Mouse (Mus musculus): ENCODE results near the gene Arhgef15.

DNA sequence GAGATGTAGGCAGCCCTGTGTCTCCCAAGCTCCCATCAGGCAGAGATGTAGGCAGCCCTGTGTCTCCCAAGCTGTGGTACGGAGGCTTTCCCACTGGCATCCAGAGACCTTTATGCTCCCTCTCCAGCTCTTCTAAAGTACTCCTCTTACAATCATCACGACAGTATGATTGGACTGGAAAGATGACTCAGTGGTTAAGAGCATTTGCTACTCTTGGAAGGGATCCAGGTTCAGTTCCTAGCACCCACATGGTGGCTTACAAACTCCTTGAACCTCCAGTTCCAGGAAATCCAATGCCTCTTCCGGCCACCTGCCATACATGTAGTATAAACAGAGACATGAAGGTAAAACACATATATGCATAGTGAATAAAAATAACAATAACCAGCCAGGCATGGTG lies 4.3 kb upstream of the Arhgef15 start:
- TF ChIP-seq USF1 (IDR thresholded peaks at IDR 0.05; ENCODE audit: low read depth) (no peak), TCF12 (IDR thresholded peaks at IDR 0.05; ENCODE audit: insufficient read depth, poor library complexity, severe bottlenecking) (no peak), MYOD1 (IDR thresholded peaks at IDR 0.05; ENCODE audit: control insufficient read depth in 1 of 3, insufficient read length in 2 of 3, low read depth in 2 of 3) (no peak), MAX (IDR thresholded peaks at IDR 0.05; ENCODE audit: low read depth) (no peak), POLR2A (IDR thresholded peaks at IDR 0.05; ENCODE audit: insufficient read length, low read depth) (no peak), POLR2AphosphoS2 (IDR thresholded peaks at IDR 0.05; ENCODE audit: insufficient read length, low read depth) (no peak), SRF (IDR thresholded peaks at IDR 0.05; ENCODE audit: control insufficient read depth, insufficient read length, low read depth) (no peak), E2F4 (IDR thresholded peaks at IDR 0.05; ENCODE audit: insufficient read depth) (no peak), CEBPB (IDR thresholded peaks at IDR 0.05; ENCODE audit: insufficient read depth, poor library complexity, severe bottlenecking) (no peak), TCF3 (IDR thresholded peaks at IDR 0.05; ENCODE audit: insufficient read length, low read depth) (no peak), MYOG (IDR thresholded peaks at IDR 0.05; ENCODE audit: control insufficient read depth in 1 of 3, insufficient read depth in 1 of 3, insufficient read length in 2 of 3, low read depth in 2 of 3) (no peak)
